Mouse (Mus musculus) CH12.LX (cell line): ENCODE measurements at regions not wholly inside any gene's neighbourhood (a gene's known extent, or its start where the extent isn't known, plus 50 kb on each side); places are given as distances from the start of the nearest gene placed in this dataset.

ENCODE experiments used
- DNase-seq: peaks from one replicate; pipeline ENCODE4 v3.0.0-alpha.2; 2013; ENCODE audit errors: extremely low read depth
- H3K27ac ChIP-seq: 2 replicates; pipeline ENCODE4 v1.5.1; 2012; ENCODE audit warnings: low read depth, mild to moderate bottlenecking, control low read depth, moderate library complexity; ENCODE audit not compliant: insufficient read depth
- H3K27me3 ChIP-seq: replicated peaks from 2 replicates; pipeline ENCODE3; 2012; ENCODE audit warnings: inconsistent platforms
- H3K36me3 ChIP-seq, 2 experiments: replicated peaks in 1 of 2; 2 replicates each; pipeline versions ENCODE3 to v1.6.1; 2012; ENCODE audit warnings: inconsistent platforms in 1 of 2, low read length in 1 of 2, mild to moderate bottlenecking in 1 of 2, mixed read lengths in 1 of 2, moderate library complexity in 1 of 2; ENCODE audit not compliant: control insufficient read depth in 1 of 2, insufficient read depth in 1 of 2
- H3K4me1 ChIP-seq, 2 experiments: 2 replicates each; pipeline ENCODE4 v1.6.1; 2012; ENCODE audit warnings: inconsistent platforms in 1 of 2, moderate library complexity in 1 of 2; ENCODE audit not compliant: insufficient read depth in 2 of 2, control insufficient read depth in 1 of 2
- H3K4me2 ChIP-seq: 2 replicates; pipeline ENCODE4 v1.6.1; 2012; ENCODE audit warnings: low read depth, mild to moderate bottlenecking, control low read depth; ENCODE audit not compliant: poor library complexity, insufficient read depth, severe bottlenecking
- H3K4me3 ChIP-seq, 3 experiments: fragments of 150-350 bp in 1 of 3; sonication (generic) in 1 of 3; replicated peaks in 1 of 3; 2 replicates each; pipeline versions ENCODE3 to v1.5.1; 2011 to 2012; ENCODE audit warnings: low read depth in 2 of 3, low read length in 2 of 3, mild to moderate bottlenecking in 2 of 3, moderate library complexity in 2 of 3, control low read depth in 1 of 3, improper control_type of control experiment in 1 of 3, inconsistent platforms in 1 of 3, mixed read lengths in 1 of 3; ENCODE audit not compliant: poor library complexity in 1 of 3
- H3K79me2 ChIP-seq: replicated peaks from 2 replicates; pipeline ENCODE4 v1.6.1; 2012; ENCODE audit warnings: mild to moderate bottlenecking, moderate library complexity; ENCODE audit not compliant: control insufficient read depth, poor library complexity, insufficient read depth, severe bottlenecking; ENCODE audit errors: extremely low read depth
- H3K9ac ChIP-seq: 2 replicates; pipeline ENCODE4 v1.6.1; 2012; ENCODE audit warnings: low read depth, mild to moderate bottlenecking, control low read depth, moderate library complexity; ENCODE audit not compliant: insufficient read depth
- H3K9me3 ChIP-seq: replicated peaks from 2 replicates; pipeline ENCODE3; 2012; ENCODE audit warnings: low read length, inconsistent platforms, mixed read lengths
- CTCF ChIP-seq, 2 experiments: IDR thresholded peaks in 1 of 2; conservative IDR thresholded peaks in 1 of 2; 2 replicates each; pipeline ENCODE4 v1.5.1; 2011 to 2012; ENCODE audit warnings: low read depth in 2 of 2, low read length in 2 of 2, improper control_type of control experiment in 1 of 2, inconsistent platforms in 1 of 2, mild to moderate bottlenecking in 1 of 2, moderate library complexity in 1 of 2
- ELF1 ChIP-seq: IDR thresholded peaks from 2 replicates; pipeline ENCODE4 v1.6.1; 2014; ENCODE audit warnings: low read depth, mild to moderate bottlenecking, inconsistent platforms, low read length, improper control_type of control experiment
- EP300 ChIP-seq: IDR thresholded peaks from 2 replicates; pipeline ENCODE4 v1.6.1; 2011; ENCODE audit warnings: low read length, improper control_type of control experiment
- ETS1 ChIP-seq: conservative IDR thresholded peaks from 2 replicates; pipeline ENCODE4 v1.6.1; 2012; ENCODE audit warnings: low read depth, mild to moderate bottlenecking, inconsistent platforms, low read length, improper control_type of control experiment, moderate library complexity
- HCFC1 ChIP-seq: IDR thresholded peaks from 2 replicates; pipeline ENCODE4 v1.6.1; 2012; ENCODE audit warnings: low read depth, mild to moderate bottlenecking, inconsistent platforms, low read length, improper control_type of control experiment
- IRF4 ChIP-seq: IDR thresholded peaks from 2 replicates; pipeline ENCODE4 v1.6.1; 2014; ENCODE audit warnings: low read depth, mild to moderate bottlenecking, inconsistent platforms, low read length, improper control_type of control experiment
- MAFK ChIP-seq: IDR thresholded peaks from 2 replicates; pipeline ENCODE4 v1.6.1; 2011; ENCODE audit warnings: low read length, improper control_type of control experiment; ENCODE audit not compliant: insufficient replicate concordance
- MXI1 ChIP-seq: IDR thresholded peaks from 2 replicates; pipeline ENCODE4 v1.6.1; 2011; ENCODE audit warnings: mild to moderate bottlenecking, low read depth, low read length, improper control_type of control experiment
- NELFE ChIP-seq: IDR thresholded peaks from 2 replicates; pipeline ENCODE4 v1.6.1; 2011; ENCODE audit warnings: low read depth, low read length, improper control_type of control experiment
- POLR2A ChIP-seq: IDR thresholded peaks from 2 replicates; pipeline ENCODE4 v1.6.1; 2011; ENCODE audit warnings: low read depth, mild to moderate bottlenecking, improper control_type of control experiment, low read length
- POLR2AphosphoS2 ChIP-seq: IDR thresholded peaks from 2 replicates; pipeline ENCODE4 v1.6.1; 2011; ENCODE audit warnings: low read depth, low read length, improper control_type of control experiment
- RAD21 ChIP-seq: IDR thresholded peaks from 2 replicates; pipeline ENCODE4 v1.6.1; 2011; ENCODE audit warnings: low read depth, mild to moderate bottlenecking, low read length, improper control_type of control experiment, moderate library complexity
- SIN3A ChIP-seq: IDR thresholded peaks from 2 replicates; pipeline ENCODE4 v1.6.1; 2012; ENCODE audit warnings: low read length, improper control_type of control experiment, inconsistent platforms
- SMC3 ChIP-seq: IDR thresholded peaks from 2 replicates; pipeline ENCODE4 v1.6.1; 2011; ENCODE audit warnings: low read depth, low read length, improper control_type of control experiment
- TBP ChIP-seq: conservative IDR thresholded peaks from 2 replicates; pipeline ENCODE4 v1.6.1; 2011; ENCODE audit warnings: low read depth, low read length, improper control_type of control experiment
- ZC3H11A ChIP-seq: IDR thresholded peaks from 2 replicates; pipeline ENCODE4 v1.6.1; 2012; ENCODE audit warnings: low read depth, mild to moderate bottlenecking, inconsistent platforms, low read length, improper control_type of control experiment
- ZMIZ1 ChIP-seq: IDR thresholded peaks from 2 replicates; pipeline ENCODE4 v1.6.1; 2012; ENCODE audit warnings: low read depth, mild to moderate bottlenecking, inconsistent platforms, low read length, improper control_type of control experiment
- dilution Hi-C: fragments of 300-500 bp; cut with MboI; formaldehyde crosslinking; loops from 2 replicates; pipeline ENCODE4 v1.14.3; 2020; ENCODE audit warnings: low sequenced_read_pairs; ENCODE audit not compliant: extremely low pct_unique_long_range_greater_than_20kb, extremely low pct_ligation_motif_present
- in situ Hi-C: fragments of 300-500 bp; cut with MboI; formaldehyde crosslinking; loops from 3 replicates; pipeline ENCODE4 v1.14.3; 2019; ENCODE audit warnings: low sequenced_read_pairs, low pct_ligation_motif_present, low pct_unique_long_range_greater_than_20kb, mixed read lengths

GRCm38 (mm10) chr8:127836410-127837206 lies 521.8 kb upstream of the Nrp1 start:
- H3K9me3 ChIP-seq = no peaks in the 10 kb centered on the region
- H3K27me3 ChIP-seq = no peaks in the 10 kb centered on the region
- no peak overlapping the region for H3K27ac ChIP-seq
- H3K4me2 ChIP-seq = no peak overlapping the region
- H3K4me1 ChIP-seq = peaks cover 0 to 24% of the 10 kb centered on the region in 2 experiments; a peak in 2 of 4 replicates
- in situ Hi-C loops (loop anchor here (5.0 to 10.0 kb wide), 2 partner anchors 521 to 658 kb away; partner anchors contain the start of gene Nrp1), dilution Hi-C loops (no loop called here)
- DNase-seq = peak; percentile 75
- TF ChIP-seq RAD21 (peak; percentile 59), SMC3 (peak; percentile 55; the same call in 1 of the 2 replicates), SIN3A (no peak; the same call in 1 of the 2 replicates), IRF4 (peak; percentile 25; the same call in 1 of the 2 replicates), ZC3H11A (peak; percentile 25; the same call in 1 of the 2 replicates), NELFE (0 out of 2 replicates have a peak, but pooled peaks have one; percentile 22), CTCF (conservative IDR thresholded peaks at IDR 0.05 in 1 of 2, IDR thresholded peaks at IDR 0.05 in 1 of 2; ENCODE audit: low read depth in 2 of 2, low read length in 2 of 2) (peak in 1 of 2 experiments; percentile 53; a peak in 2 of 4 replicates), HCFC1 (peak; percentile 26; the same call in 1 of the 2 replicates), TBP (peak; percentile 91), ETS1 (0 out of 2 replicates have a peak, but pooled peaks have one; percentile 18), MXI1 (no peak), MAFK (0 out of 2 replicates have a peak, but pooled peaks have one; percentile 7), POLR2A (no peak), EP300 (0 out of 2 replicates have a peak, but pooled peaks have one; percentile 2), ELF1 (0 out of 2 replicates have a peak, but pooled peaks have one; percentile 16)
- H3K79me2 ChIP-seq = no peaks in the 10 kb centered on the region
- no peak overlapping the region for H3K9ac ChIP-seq
- H3K36me3 ChIP-seq = no peaks in the 10 kb centered on the region
- H3K4me3 ChIP-seq = no peak overlapping the region

- DNase-seq = no peak
- no peak overlapping the region for H3K4me3 ChIP-seq
- H3K4me2 ChIP-seq = no peak overlapping the region
- H3K9me3 ChIP-seq = no peaks in the 10 kb centered on the region
- TF ChIP-seq ZMIZ1 = no peak
- TF ChIP-seq POLR2AphosphoS2 = no peak
- H3K79me2 ChIP-seq = no peaks in the 10 kb centered on the region
- H3K4me1 ChIP-seq = peaks cover 0 to 24% of the 10 kb centered on the region in 2 experiments; a peak in 2 of 4 replicates
- no peaks in the 10 kb centered on the region for H3K27me3 ChIP-seq
- no peak overlapping the region for H3K27ac ChIP-seq
- H3K9ac ChIP-seq = no peak overlapping the region
- in situ Hi-C loops (loop anchor here (5.0 to 10.0 kb wide), 2 partner anchors 519 to 656 kb away; partner anchors contain the start of gene Nrp1), dilution Hi-C loops (no loop called here)
- no peaks in the 10 kb centered on the region for H3K36me3 ChIP-seq
These were observed 520.1 kb upstream of the Nrp1 start for GRCm38 (mm10) chr8:127838311-127838710.
